Mouse (Mus musculus) heart, embryonic 13.5 days (tissue): ENCODE results near the gene Pqlc2. TPM values are rescaled to one million over a fixed set of nuclear protein-coding genes. Genes with fewer than 3 reads are reported as not detected.

Experiments used
- ATAC-seq: fragments of 200-750 bp; cut with Nextera tagmentation; 2 replicates; pipeline ENCODE4 v1.8.0; 2017; ENCODE audit warnings: moderate TSS enrichment; ENCODE audit not compliant: insufficient number of reproducible peaks, low FRiP score, low TSS enrichment; ENCODE audit errors: extremely low read depth
- H3K27ac ChIP-seq: fragments of 300-500 bp; sonication (generic); replicated peaks from 2 replicates; pipeline ENCODE4 v1.5.1; 2015; ENCODE audit warnings: moderate library complexity, mild to moderate bottlenecking, inconsistent platforms
- H3K27me3 ChIP-seq: fragments of 300-500 bp; sonication (generic); replicated peaks from 2 replicates; pipeline ENCODE4 v1.6.1; 2015; ENCODE audit warnings: mild to moderate bottlenecking, inconsistent platforms
- H3K36me3 ChIP-seq: fragments of 300-500 bp; sonication (generic); 2 replicates; pipeline ENCODE4 v1.6.1; 2015; ENCODE audit warnings: mild to moderate bottlenecking, inconsistent platforms
- H3K4me1 ChIP-seq: fragments of 300-500 bp; sonication (generic); 2 replicates; pipeline ENCODE4 v1.6.1; 2015; ENCODE audit warnings: inconsistent platforms
- H3K4me2 ChIP-seq: fragments of 300-500 bp; sonication (generic); 2 replicates; pipeline ENCODE4 v1.6.1; 2015; ENCODE audit warnings: inconsistent platforms, mild to moderate bottlenecking, moderate library complexity
- H3K4me3 ChIP-seq: fragments of 300-500 bp; sonication (generic); 2 replicates; pipeline ENCODE4 v1.5.1; 2015; ENCODE audit warnings: moderate library complexity, mild to moderate bottlenecking, inconsistent platforms
- H3K9ac ChIP-seq: fragments of 300-500 bp; sonication (generic); 2 replicates; pipeline ENCODE4 v1.6.1; 2015; ENCODE audit warnings: inconsistent platforms, mild to moderate bottlenecking, moderate library complexity
- H3K9me3 ChIP-seq: fragments of 300-500 bp; sonication (generic); 2 replicates; pipeline ENCODE4 v1.6.1; 2016; ENCODE audit warnings: inconsistent platforms
- WGBS: fragments of 180-500 bp; shearing (Covaris S2); methylation state at CpG from one replicate; pipeline ENCODE4 v1.1.7; 2015; ENCODE audit warnings: mixed read lengths; 5-methylcytosine and 5-hydroxymethylcytosine counted together
- polyA plus RNA-seq: library from polyadenylated mRNA; unstranded; fragments of >200 nt; fragmentation: Nextera tagmentation; extraction: Ambion mirVana; gene quantifications from 2 replicates; pipeline ENCODE4 v1.2.1, GENCODE M21; 2015

The Pqlc2 gene
- polyA plus RNA-seq, 1 experiment from 2014 or later: 8.8 TPM

DNA sequence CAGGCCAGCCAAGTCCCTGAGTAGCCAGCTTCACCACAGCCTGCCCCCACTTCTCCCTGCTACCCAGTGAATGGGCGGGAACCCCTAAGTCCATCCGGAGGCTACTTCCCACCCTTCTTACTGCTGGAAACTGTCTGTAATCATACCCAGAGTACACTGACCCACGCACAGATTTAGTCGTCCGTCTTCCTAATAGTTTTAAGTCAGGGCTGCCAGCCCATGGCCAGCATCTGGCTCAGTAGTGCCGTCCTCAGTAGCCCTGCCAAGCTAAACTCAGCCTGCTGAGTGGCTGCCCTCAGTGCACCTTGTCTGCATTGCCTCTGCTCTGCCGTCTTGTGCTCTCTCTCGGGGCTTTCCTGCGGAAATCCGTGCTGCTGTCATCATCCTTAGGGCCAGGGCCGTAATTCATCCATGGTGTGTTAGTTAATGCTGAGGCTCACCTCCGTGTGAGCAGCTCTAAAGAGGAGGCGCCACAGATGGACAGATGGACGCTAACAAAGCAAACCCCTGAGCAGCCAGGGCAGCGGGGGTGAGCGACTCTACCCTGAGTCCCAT lies 28.6 kb downstream of the Pqlc2 start:
- peaks cover 81% of the 10 kb centered on the region for H3K36me3 ChIP-seq
- H3K27ac ChIP-seq: no peak overlapping the region
- H3K4me3 ChIP-seq: no peak overlapping the region
- peaks cover 40% of the 10 kb centered on the region for H3K4me1 ChIP-seq
- 88% methylated on average over 16 of the region's 16 CpGs for WGBS
- H3K4me2 ChIP-seq: no peak overlapping the region
- no peak for ATAC-seq
- no peaks in the 10 kb centered on the region for H3K9me3 ChIP-seq
- no peaks in the 10 kb centered on the region for H3K27me3 ChIP-seq
- no peak overlapping the region for H3K9ac ChIP-seq

DNA sequence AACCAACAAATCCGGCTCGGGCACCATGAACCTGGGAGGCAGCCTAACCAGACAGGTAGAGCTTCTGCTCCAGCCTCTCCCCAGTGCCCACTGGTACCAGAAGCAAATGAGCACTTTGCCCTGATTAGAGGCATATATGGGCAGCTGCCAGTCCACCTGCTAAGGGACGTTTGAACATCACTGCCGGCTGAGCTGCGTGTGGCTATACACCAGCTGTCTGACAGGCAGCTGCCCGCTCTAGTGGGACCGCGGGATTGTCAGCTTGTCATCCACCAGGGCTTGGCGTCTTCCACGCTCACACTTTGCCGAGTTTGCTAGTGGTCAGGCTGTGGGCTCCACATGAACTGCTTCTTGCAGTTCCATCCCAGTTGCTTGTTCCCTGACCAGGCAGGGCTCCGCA lies 30.0 kb downstream of the Pqlc2 start:
- no peak overlapping the region for H3K4me2 ChIP-seq
- peaks cover 33% of the 10 kb centered on the region for H3K4me1 ChIP-seq
- no peak overlapping the region for H3K27ac ChIP-seq
- H3K4me3 ChIP-seq: no peak overlapping the region
- H3K9me3 ChIP-seq: no peaks in the 10 kb centered on the region
- no peaks in the 10 kb centered on the region for H3K27me3 ChIP-seq
- ATAC-seq: no peak
- H3K9ac ChIP-seq: no peak overlapping the region
- H3K36me3 ChIP-seq: peaks cover 82% of the 10 kb centered on the region
- WGBS: 88% methylated on average over 12 of the region's 12 CpGs

DNA sequence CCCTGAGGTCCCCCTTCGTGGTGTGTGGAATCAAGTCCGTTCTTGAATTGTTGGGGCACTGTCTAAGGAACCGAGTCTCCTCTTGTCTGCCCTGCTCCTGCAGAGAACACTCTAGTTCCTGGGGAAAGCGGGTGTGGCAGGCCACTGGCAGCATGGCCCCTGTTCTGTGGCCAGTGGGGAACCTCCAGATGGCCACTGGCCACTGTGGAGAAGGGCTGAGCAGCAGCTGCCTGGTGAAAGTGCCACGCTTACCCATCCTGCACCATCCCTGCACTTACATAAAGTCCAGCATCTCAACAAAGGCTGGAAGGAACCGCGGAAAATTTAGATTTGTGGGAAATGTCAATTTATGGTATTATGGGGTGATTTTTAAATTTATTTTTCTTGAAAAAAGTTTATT lies 34.1 kb downstream of the Pqlc2 start:
- H3K9me3 ChIP-seq: no peaks in the 10 kb centered on the region
- no peak overlapping the region for H3K9ac ChIP-seq
- no peak for ATAC-seq
- H3K27ac ChIP-seq: no peak overlapping the region
- peaks cover 30% of the 10 kb centered on the region for H3K4me1 ChIP-seq
- 90% methylated on average over 7 of the region's 7 CpGs for WGBS
- peaks cover 76% of the 10 kb centered on the region for H3K36me3 ChIP-seq
- no peaks in the 10 kb centered on the region for H3K27me3 ChIP-seq
- H3K4me2 ChIP-seq: no peak overlapping the region
- H3K4me3 ChIP-seq: no peak overlapping the region

DNA sequence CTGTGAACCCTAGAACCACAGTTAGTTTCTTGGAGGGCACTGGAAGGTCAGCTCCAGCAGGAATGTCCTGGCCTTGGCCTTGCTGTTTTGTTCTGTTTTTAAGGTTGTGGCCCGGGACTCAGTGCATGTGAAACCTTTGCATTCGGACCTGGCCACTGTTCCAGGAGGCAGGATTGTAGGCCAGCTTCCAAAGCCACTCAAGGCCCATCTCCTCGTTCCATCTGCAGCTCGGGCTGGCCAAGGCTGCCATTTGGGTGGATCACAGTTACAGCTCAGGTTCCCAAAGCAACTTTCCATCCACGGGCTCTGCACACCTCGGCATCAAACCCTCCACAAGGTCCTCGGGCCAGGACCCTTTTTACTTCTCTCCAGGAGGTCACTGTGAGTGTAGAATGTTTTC lies 35.9 kb downstream of the Pqlc2 start:
- H3K27ac ChIP-seq: no peak overlapping the region
- H3K36me3 ChIP-seq: peaks cover 63% of the 10 kb centered on the region
- H3K4me3 ChIP-seq: no peak overlapping the region
- ATAC-seq: no peak
- no peak overlapping the region for H3K4me2 ChIP-seq
- H3K9me3 ChIP-seq: no peaks in the 10 kb centered on the region
- no peak overlapping the region for H3K9ac ChIP-seq
- peaks cover 32% of the 10 kb centered on the region for H3K4me1 ChIP-seq
- 86% methylated on average over 7 of the region's 7 CpGs for WGBS
- H3K27me3 ChIP-seq: no peaks in the 10 kb centered on the region

DNA sequence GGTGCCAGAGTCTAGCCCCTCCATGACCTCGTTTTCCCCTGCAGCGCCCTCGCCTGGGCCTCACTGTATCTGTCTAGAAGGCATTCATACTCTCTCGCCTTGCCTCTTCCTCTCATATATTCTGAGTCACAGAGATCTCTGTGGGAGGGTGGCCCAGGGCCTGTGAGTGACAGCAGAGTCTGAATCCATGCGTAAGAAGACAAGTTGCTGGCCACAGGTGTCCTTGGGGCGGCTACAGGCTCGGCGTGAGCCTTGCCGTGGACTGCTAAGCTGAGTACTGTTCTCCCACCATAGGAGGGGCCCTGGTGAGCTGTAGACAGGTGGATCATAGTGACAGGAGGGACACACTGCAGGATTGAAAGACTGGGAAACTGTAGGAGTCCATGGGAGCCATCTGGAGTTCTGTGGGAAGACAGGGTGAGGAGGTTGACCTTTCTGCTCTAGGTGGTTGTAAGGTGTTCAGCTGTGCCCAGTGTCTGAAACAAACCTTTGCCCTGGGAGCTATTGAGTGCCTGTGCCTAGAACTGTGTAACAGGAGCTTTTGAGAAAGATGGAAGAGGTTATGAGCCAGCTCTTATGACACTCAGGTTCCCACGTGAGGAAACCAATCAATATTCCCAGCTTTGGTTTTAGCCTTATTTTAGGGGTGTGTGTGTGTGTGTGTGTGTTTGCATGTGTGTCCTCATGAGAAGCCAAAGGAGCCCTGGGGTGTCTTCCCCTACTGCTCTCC lies 37.4 kb downstream of the Pqlc2 start:
- Histone ChIP-seq H3K27ac (no peak overlapping the region), H3K9ac (no peak overlapping the region), H3K4me1 (peaks cover 33% of the 10 kb centered on the region), H3K4me2 (no peak overlapping the region), H3K27me3 (no peaks in the 10 kb centered on the region), H3K4me3 (no peak overlapping the region), H3K9me3 (no peaks in the 10 kb centered on the region), H3K36me3 (peaks cover 66% of the 10 kb centered on the region)
- 89% methylated on average over 10 of the region's 10 CpGs for WGBS
- no peak for ATAC-seq

DNA sequence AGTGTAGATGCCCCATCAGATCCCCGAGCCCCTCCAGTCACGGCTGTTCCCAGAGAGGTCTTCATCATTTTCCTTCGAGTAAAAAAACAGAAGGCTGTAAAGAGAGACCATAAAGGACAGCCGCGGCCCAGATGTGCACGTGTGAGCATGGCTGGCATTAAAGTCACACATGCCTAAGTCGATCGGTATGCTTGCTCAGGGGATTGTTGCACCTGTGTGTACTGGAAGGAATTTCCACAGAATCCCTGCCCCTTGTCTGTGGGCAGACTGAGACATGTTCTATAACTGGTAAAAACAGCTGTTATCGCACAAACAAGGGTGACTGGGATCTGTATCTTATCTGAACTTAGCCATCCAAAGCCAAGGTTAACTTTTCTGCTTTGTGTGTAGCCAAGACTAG lies 38.9 kb downstream of the Pqlc2 start:
- no peaks in the 10 kb centered on the region for H3K9me3 ChIP-seq
- H3K4me1 ChIP-seq: peaks cover 30% of the 10 kb centered on the region
- H3K4me3 ChIP-seq: no peak overlapping the region
- H3K4me2 ChIP-seq: no peak overlapping the region
- 79% methylated on average over 9 of the region's 9 CpGs for WGBS
- H3K36me3 ChIP-seq: peaks cover 63% of the 10 kb centered on the region
- H3K27ac ChIP-seq: no peak overlapping the region
- H3K9ac ChIP-seq: no peak overlapping the region
- no peaks in the 10 kb centered on the region for H3K27me3 ChIP-seq
- ATAC-seq: no peak

DNA sequence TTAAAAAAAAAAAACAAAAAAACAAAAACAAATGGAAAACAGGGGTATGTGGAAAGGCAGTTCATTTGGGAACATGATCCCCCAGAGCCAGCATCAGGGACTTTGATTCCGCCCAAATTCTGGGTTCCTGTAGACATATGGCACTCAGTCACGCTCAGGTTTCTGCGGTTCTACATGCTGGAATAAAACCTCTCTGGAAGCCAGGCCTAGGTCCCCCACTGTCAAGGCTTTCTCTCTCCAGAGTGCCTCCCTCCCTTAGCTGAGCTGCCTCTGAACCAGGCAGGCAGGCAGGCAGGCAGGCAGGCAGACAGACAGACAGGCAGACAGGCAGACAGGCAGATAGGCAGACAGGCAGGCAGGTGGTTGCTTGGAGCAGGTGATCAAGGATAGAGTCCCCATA lies 40.3 kb downstream of the Pqlc2 start:
- no peak overlapping the region for H3K9ac ChIP-seq
- no peak for ATAC-seq
- H3K9me3 ChIP-seq: no peaks in the 10 kb centered on the region
- H3K27ac ChIP-seq: no peak overlapping the region
- no peak overlapping the region for H3K4me3 ChIP-seq
- H3K4me2 ChIP-seq: no peak overlapping the region
- H3K4me1 ChIP-seq: peaks cover 37% of the 10 kb centered on the region
- WGBS: 87% methylated on average over 3 of the region's 3 CpGs
- H3K36me3 ChIP-seq: peaks cover 59% of the 10 kb centered on the region
- no peaks in the 10 kb centered on the region for H3K27me3 ChIP-seq

DNA sequence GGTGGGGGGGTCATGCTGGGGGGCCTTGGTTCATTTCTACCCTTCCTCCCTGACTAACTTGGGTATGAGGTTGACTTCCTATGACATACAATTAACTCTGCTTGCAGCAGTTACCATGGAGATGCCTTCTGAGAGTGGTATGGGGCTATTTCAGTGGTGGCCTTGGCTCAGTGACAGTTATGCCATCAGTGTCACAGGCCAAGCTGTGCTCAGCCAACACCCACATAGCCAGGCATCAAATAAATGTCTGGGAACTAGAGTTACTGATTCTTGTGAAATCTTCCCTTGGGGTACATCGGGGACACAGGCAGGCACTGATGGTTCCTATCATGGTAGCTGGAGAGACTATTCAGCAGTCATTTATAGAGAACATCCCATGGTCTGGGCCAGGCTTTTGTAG lies 42.3 kb downstream of the Pqlc2 start:
- Histone ChIP-seq H3K4me1 (peaks cover 34% of the 10 kb centered on the region), H3K4me2 (no peak overlapping the region), H3K9me3 (no peaks in the 10 kb centered on the region), H3K9ac (no peak overlapping the region), H3K36me3 (peaks cover 59% of the 10 kb centered on the region), H3K27ac (no peak overlapping the region), H3K27me3 (no peaks in the 10 kb centered on the region), H3K4me3 (no peak overlapping the region)
- WGBS: 85% methylated on average over 1 of the region's 1 CpGs
- no peak for ATAC-seq

DNA sequence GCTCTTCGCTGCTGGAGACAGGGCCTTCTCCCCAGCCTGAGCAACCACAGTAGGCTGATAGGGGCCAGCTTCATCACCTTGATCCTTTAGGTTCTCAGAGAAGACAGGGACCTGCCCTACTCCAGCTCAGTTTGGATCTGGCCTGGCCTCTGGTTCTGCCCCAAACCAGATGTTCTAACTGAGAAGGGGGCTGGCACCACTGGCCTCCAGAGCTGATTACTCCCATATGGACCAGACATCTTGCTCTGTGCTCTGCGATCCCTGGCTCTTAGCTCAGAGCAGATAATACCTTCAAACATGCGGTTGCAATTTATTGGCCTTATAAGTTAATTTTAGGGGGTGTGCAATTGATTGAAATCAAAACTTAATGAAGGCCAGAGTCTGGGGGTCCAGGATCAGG lies 43.2 kb downstream of the Pqlc2 start:
- peaks cover 32% of the 10 kb centered on the region for H3K4me1 ChIP-seq
- H3K36me3 ChIP-seq: peaks cover 59% of the 10 kb centered on the region

DNA sequence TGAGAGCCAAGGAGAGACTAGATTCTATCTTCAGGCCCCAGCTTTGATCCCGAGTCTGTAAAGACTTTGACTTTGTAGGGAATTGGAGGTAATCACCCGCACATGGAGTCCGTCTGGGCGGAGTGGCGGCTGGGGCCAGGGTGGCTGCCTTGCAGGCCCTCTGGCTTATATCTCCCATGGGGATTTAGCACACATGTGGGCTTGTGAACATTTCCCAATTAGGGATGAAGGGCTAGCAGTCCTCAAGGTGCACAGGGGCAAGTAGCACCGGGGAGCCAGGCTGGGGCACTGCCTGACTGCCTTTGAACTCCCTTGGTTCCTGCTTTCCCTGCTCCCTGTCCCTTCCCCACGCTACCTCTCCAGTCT lies 44.0 kb downstream of the Pqlc2 start:
- ATAC-seq: no peak
- H3K4me3 ChIP-seq: no peak overlapping the region
- H3K4me2 ChIP-seq: no peak overlapping the region
- no peaks in the 10 kb centered on the region for H3K27me3 ChIP-seq
- WGBS: 80% methylated on average over 7 of the region's 7 CpGs
- H3K9ac ChIP-seq: no peak overlapping the region
- H3K4me1 ChIP-seq: peaks cover 24% of the 10 kb centered on the region
- no peaks in the 10 kb centered on the region for H3K9me3 ChIP-seq
- H3K36me3 ChIP-seq: peaks cover 64% of the 10 kb centered on the region
- no peak overlapping the region for H3K27ac ChIP-seq

More for the DNA sequence above, 43.2 kb downstream of the Pqlc2 start:
- 70% methylated on average over 3 of the region's 3 CpGs for WGBS
- Histone ChIP-seq H3K27ac (no peak overlapping the region), H3K4me2 (no peak overlapping the region), H3K27me3 (no peaks in the 10 kb centered on the region), H3K4me3 (no peak overlapping the region), H3K9me3 (no peaks in the 10 kb centered on the region), H3K9ac (peak overlapping the region; percentile 11; the same call in 1 of the 2 replicates)
- ATAC-seq: no peak

DNA sequence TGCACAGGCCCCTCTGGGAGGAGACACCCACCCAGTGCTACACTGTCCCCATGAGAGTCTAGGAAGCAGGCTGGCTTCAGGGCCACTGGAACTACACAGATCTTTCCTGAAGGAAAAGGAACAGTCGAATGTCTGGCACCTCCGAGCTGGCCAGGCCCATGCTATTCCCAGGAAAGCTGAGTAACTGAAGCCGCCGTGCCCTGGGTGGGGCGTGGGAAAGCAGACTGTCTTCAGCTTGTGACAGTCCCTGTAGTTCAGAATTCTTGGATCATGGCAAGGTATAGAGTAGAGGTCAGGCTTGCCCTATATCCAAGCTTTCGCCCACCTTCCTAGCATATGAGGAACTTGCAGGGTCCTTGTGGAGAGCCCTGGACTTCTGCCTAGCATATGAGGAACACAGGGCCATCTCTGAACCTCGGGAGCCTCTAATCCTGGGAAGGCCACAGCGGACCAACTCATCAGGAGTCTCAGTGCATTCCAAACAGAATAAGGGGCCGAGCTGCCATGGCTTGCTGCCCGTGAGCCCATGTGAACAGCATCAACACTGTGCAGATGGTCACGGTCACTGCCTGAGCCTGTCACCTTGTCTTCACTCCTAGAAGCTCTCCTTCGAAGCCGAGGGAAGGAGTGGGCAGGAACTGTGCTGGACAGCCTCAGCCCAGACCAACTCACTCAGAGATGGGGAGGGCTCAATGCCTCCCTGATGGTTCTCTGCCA lies 44.6 kb downstream of the Pqlc2 start:
- no peak for ATAC-seq
- H3K4me3 ChIP-seq: no peak overlapping the region
- no peak overlapping the region for H3K4me2 ChIP-seq
- no peak overlapping the region for H3K9ac ChIP-seq
- 0 out of 2 replicates have a peak overlapping the region, but pooled peaks have one; percentile 10 for H3K27ac ChIP-seq
- H3K27me3 ChIP-seq: no peaks in the 10 kb centered on the region
- WGBS: 73% methylated on average over 13 of the region's 13 CpGs
- H3K36me3 ChIP-seq: peaks cover 66% of the 10 kb centered on the region
- no peaks in the 10 kb centered on the region for H3K9me3 ChIP-seq
- H3K4me1 ChIP-seq: peaks cover 21% of the 10 kb centered on the region
